Mouse (Mus musculus) thymus, postnatal 36 days (tissue): Measurements from ENCODE around the gene Hid1.
"Not testable (repeated sequence)": the region's sequence is repeated elsewhere in the genome, so short reads cannot be mapped to it uniquely, and the experiment has no call there.

Source experiments
- DNase-seq, 2 experiments: peaks; one replicate each; pipeline ENCODE4 v3.0.0; 2022; ENCODE audit warnings: mixed read lengths in 2 of 2

Gene Hid1

GRCm38 (mm10) chr11:115367395-115367944 lies at the start of gene Hid1:
Hid1 (minus strand) TSS chr11:115367756.
- DNase-seq = peak; percentile 92 to 93

- DNase-seq = no peak
These were observed 42.0 kb upstream of the Hid1 start for GRCm38 (mm10) chr11:115409556-115409955.

GRCm38 (mm10) chr11:115408266-115408920 lies 40.8 kb upstream of the Hid1 start:
- peak; percentile 72 to 80 for DNase-seq

DNA sequence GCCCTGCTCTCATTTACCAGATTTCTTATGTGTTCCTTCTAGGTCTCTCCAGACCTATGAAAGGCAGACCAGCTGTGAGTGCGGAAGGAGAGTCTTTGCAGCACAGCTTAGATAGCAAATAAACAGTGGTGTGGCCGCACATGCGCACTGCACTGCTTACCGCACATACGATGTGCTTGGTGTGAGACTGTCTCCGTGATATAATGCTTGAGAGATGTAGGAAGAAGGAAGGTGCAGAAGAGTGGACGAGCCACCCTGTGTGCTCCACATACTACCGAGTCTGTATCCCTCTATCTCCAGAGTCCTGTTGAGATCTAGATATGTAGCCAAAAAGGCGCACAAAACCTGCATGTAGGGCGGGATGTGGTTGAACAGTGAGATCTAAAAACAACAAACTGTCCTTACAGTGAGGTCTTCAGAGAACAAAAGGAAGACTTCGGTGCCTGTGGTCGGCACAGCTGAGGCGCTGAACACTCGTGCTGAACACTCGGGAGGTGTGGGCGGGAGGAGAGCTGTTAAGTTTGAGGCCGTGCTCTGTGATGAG lies 39.4 kb upstream of the Hid1 start:
- DNase-seq = peak; percentile 84 to 87

- DNase-seq = peak in 1 of 2 experiments; percentile 56
These were observed 38.2 kb upstream of the Hid1 start for GRCm38 (mm10) chr11:115405723-115406122.

DNA sequence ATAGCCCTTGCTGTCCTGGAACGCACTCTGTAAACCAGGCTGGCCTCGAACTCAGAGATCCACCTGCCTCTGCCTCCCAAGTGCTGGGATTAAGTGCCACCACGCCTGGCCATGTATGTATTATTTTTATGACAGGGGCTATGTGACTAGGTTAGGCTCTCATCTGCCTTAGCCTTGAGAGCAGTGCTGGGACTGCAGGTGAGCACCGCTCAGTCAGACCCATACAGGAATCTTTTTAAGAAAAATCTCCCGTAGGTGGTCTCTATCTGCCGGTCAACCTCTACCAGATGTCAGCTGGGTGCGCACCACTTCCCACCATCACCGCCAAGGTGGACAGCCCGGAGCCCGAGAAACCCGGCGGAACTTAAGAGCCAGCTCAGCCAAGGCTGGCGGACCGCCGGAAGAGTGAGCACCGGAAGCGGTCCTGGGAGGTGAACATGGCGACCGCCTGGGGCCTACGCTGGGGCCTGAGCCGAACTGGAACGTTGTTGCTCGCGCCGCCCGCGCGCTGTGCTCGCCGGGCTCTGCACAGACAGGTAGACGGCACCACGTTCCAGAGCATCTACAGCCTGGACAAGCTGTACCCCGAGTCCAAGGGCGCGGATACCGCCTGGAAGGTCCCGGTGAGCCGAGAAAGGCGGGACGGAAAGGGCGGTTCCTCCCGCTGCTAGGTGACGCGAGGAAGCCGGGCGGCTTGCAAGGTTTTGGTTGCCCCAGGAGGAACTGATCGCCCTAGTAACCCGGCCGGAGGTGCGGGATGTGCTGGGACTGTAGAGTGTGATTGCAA lies 36.0 kb upstream of the Hid1 start, which contains the start of gene Mrpl58:
Mrpl58 (plus strand) TSS at position 415 of the 787 bp plus-strand sequence.
- peak; percentile 85 to 87 for DNase-seq

- no peak for DNase-seq
These were observed 33.3 kb upstream of the Hid1 start for GRCm38 (mm10) chr11:115400630-115401391.

GRCm38 (mm10) chr11:115400126-115400525 lies 32.6 kb upstream of the Hid1 start:
- no peak for DNase-seq

DNA sequence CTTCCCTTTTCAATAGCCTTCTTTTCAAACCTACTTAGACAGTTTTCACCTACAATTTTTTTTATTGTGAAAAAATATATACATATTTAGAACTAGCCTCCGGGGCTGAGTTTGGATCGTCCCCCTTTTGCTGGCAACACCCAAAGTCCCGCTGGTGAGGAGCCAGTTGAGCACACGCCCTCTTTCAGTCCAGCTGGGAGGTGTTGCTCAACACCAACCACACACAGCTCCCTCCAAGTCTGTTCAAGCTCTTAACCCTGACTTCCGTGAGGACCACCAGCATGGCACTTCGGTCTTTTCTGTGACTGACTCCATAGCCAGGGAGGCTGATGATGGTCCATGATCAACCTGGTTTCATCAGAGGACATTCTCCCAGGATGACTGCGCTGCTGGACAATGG lies 30.5 kb upstream of the Hid1 start:
- DNase-seq = no peak

GRCm38 (mm10) chr11:115393721-115394325 lies 26.3 kb upstream of the Hid1 start:
- DNase-seq = no peak

DNA sequence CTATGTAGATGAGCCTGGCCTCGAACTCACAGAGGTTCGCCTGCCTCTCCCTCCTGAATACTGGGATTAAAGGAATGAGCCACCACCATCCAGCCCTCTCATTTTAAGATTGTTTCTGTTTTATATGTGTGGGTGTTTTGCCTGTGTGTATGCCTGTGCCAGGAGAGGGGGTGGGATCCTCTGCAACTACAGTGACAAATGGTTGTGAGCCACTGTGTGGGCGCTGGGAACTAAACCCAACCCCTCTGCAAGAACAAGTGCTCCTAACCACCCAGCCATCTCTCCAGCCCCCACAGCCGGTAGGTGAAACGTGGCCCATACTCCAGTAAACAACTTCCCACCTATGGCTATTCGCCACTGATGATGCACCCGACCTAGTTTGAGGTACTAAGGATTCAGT lies 23.8 kb upstream of the Hid1 start:
- no peak for DNase-seq

GRCm38 (mm10) chr11:115386859-115387258 lies 19.3 kb upstream of the Hid1 start:
- DNase-seq = not testable (repeated sequence)

DNA sequence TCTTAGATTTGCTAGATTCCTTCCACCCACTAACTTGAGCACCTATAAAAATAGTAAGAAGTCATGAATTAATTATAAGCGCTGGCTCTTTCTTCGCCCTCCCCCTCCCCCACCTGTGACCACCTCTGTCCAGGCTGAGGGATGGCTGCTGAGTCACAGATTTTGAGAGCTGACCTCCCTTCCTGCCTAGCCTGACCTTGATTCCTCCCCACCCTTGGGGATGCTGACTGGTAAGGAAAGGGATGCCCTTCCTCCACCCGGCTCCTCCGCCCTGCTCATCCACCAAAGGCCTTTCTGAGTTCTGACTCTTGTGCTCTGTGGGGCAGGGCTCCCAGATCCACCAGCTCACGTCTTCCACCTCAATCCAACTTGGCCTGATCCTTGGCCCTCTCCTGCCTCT lies 17.0 kb upstream of the Hid1 start:
- DNase-seq = no peak

- no peak for DNase-seq
These were observed 16.3 kb upstream of the Hid1 start for GRCm38 (mm10) chr11:115383701-115384474.

GRCm38 (mm10) chr11:115382891-115383290 lies 15.3 kb upstream of the Hid1 start:
- no peak for DNase-seq

DNA sequence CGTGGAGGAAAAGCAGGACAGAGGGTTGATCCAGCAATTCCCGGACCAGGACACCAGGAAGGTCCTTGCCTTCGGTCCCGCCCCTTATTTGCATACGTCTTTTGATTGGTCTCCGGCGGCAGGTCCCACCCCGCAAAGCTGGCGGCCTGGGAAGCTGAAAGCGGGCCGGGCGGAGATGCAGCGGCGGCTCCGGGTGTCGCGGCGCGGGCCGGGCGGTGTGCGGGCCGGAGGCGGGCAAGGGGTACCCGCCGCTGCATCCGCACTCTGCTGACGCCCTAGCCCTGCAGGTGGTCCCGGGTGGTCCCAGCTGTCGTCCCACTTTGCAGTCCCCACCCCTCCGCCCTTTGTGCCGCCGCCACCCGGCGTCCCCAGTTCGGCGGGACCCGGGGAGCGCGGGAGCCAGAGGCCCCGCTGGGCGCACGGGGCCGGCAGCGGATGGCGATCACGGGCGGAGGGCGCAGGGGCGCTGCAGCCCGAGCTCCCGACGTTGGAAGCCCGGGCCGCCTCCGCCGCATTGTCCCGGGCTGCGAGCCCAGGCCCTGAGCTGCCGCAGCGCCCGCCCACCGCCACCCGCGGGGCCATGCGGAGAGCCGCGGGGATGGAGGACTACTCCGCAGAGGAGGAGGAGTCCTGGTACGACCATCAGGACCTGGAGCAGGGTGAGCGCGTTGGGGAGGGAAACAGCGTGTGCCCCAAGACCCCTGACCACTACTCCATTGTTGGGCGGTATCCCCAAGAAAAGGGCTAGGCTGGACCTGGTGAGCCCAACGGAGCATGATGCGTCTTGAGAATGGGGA lies 14.4 kb upstream of the Hid1 start, which contains the start of gene Cdr2l:
Cdr2l (plus strand) TSS at position 174 of the 797 bp plus-strand sequence.
- peak; percentile 56 to 69 for DNase-seq

- no peak for DNase-seq
These were observed 13.7 kb upstream of the Hid1 start for GRCm38 (mm10) chr11:115381276-115381675.

DNA sequence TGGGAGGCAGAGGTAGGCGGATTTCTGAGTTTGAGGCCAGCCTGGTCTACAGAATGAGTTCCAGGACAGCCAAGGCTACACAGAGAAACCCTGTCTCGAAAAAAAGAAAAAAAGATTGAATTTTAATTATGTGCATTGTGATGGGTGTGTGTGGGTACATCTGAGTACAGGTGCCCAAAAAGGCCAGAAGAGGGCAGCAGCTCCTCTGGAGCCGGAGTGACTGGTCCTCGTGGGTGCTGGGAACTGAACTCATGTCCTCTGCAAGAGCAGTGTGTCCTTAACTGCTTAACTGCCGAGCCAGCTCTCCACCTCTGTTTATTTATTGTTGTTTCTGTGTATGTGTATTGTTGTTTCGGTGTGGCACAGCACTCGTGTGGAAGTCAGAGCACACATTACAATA lies 10.3 kb upstream of the Hid1 start:
- no peak for DNase-seq

GRCm38 (mm10) chr11:115377254-115377653 lies 9.7 kb upstream of the Hid1 start:
- no peak for DNase-seq

DNA sequence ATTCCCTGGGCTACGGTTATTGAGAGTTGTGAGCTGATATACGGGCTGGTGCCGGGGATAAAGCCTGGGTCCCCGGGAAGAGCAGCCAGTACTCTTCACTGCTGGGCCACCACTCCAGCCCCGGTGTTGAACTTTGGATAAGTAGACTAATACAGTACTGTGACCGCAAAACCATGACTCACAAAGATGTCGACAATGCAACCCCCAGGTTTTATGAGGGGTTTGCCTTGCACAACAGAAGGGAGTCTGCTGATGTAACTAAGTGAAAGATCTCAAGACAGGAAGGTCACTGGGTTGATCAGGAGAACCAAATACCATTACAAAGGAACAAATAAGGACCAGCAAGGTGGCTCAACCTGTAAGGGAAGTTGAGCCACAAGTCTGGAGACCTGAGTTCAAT lies 9.2 kb upstream of the Hid1 start:
- no peak for DNase-seq
